Mouse (Mus musculus): Measurements from ENCODE around the gene Cldn4. TPM values are rescaled to one million over a fixed set of nuclear protein-coding genes. Genes with fewer than 3 reads are reported as not detected.
"Not testable (repeated sequence)": the region's sequence is repeated elsewhere in the genome, so short reads cannot be mapped to it uniquely, and the experiment has no call there.

The Cldn4 gene
- polyA plus RNA-seq, 1 experiment from 2014 or later = 0.85 TPM

- no peak for ATAC-seq (ENCODE audit: insufficient number of reproducible peaks, insufficient read depth, low FRiP score, low read depth)
- Histone ChIP-seq H3K4me3 (ENCODE audit: control insufficient read depth in 1 of 2, insufficient read depth in 1 of 2, low read depth in 1 of 2, low read length in 2 of 2) (no peak overlapping the region), H3K4me1 (ENCODE audit: control insufficient read depth in 2 of 2, insufficient read depth in 2 of 2, low read length in 2 of 2) (no peaks in the 10 kb centered on the region), H3K27me3 (ENCODE audit: control insufficient read depth, insufficient read depth, low read length) (no peaks in the 10 kb centered on the region), H3K36me3 (ENCODE audit: control insufficient read depth, insufficient read depth, low read length) (0 out of 2 replicates have a peak, but pooled peaks cover 3% of the 10 kb centered on the region), H3K9me3 (ENCODE audit: control insufficient read depth, low read length) (no peaks in the 10 kb centered on the region), H3K4me2 (ENCODE audit: low read length) (no peak overlapping the region), H3K27ac (replicated peaks in 1 of 2; ENCODE audit: control insufficient read depth in 1 of 2, insufficient read depth in 1 of 2, low read depth in 2 of 2, low read length in 2 of 2) (no peak overlapping the region), H3K9ac (ENCODE audit: low read length) (no peak overlapping the region)
- WGBS = 67% methylated on average over 3 of the region's 3 CpGs
Measured at GRCm38 (mm10) chr5:134939069-134939468, 7.7 kb downstream of the Cldn4 start.

GRCm38 (mm10) chr5:134936626-134937185, 10.0 kb downstream of the Cldn4 start:
- Histone ChIP-seq H3K27ac (replicated peaks in 1 of 2; ENCODE audit: control insufficient read depth in 1 of 2, insufficient read depth in 1 of 2, low read depth in 2 of 2, low read length in 2 of 2) (no peak overlapping the region), H3K27me3 (ENCODE audit: control insufficient read depth, insufficient read depth, low read length) (no peaks in the 10 kb centered on the region), H3K4me1 (ENCODE audit: control insufficient read depth in 2 of 2, insufficient read depth in 2 of 2, low read length in 2 of 2) (peaks cover 2 to 3% of the 10 kb centered on the region in 2 experiments; a peak in 1 of 4 replicates), H3K4me2 (ENCODE audit: low read length) (no peak overlapping the region), H3K36me3 (ENCODE audit: control insufficient read depth, insufficient read depth, low read length) (0 out of 2 replicates have a peak, but pooled peaks cover 3% of the 10 kb centered on the region), H3K9ac (ENCODE audit: low read length) (no peak overlapping the region), H3K9me3 (ENCODE audit: control insufficient read depth, low read length) (no peaks in the 10 kb centered on the region), H3K4me3 (ENCODE audit: control insufficient read depth in 1 of 2, insufficient read depth in 1 of 2, low read depth in 1 of 2, low read length in 2 of 2) (no peak overlapping the region)
- 82% methylated on average over 6 of the region's 6 CpGs for WGBS
- ATAC-seq (ENCODE audit: insufficient number of reproducible peaks, insufficient read depth, low FRiP score, low read depth) = no peak

- ATAC-seq (ENCODE audit: insufficient number of reproducible peaks, insufficient read depth, low FRiP score, low read depth) = no peak
- WGBS = 85% methylated on average over 6 of the region's 6 CpGs
- Histone ChIP-seq H3K36me3 (ENCODE audit: control insufficient read depth, insufficient read depth, low read length) (0 out of 2 replicates have a peak, but pooled peaks cover 3% of the 10 kb centered on the region), H3K9me3 (ENCODE audit: control insufficient read depth, low read length) (no peaks in the 10 kb centered on the region), H3K27me3 (ENCODE audit: control insufficient read depth, insufficient read depth, low read length) (no peaks in the 10 kb centered on the region), H3K27ac (replicated peaks in 1 of 2; ENCODE audit: control insufficient read depth in 1 of 2, insufficient read depth in 1 of 2, low read depth in 2 of 2, low read length in 2 of 2) (no peak overlapping the region), H3K4me1 (ENCODE audit: control insufficient read depth in 2 of 2, insufficient read depth in 2 of 2, low read length in 2 of 2) (peaks cover 2 to 3% of the 10 kb centered on the region in 2 experiments; a peak in 1 of 4 replicates), H3K9ac (ENCODE audit: low read length) (no peak overlapping the region), H3K4me3 (ENCODE audit: control insufficient read depth in 1 of 2, insufficient read depth in 1 of 2, low read depth in 1 of 2, low read length in 2 of 2) (no peak overlapping the region), H3K4me2 (ENCODE audit: low read length) (no peak overlapping the region)
Measured at GRCm38 (mm10) chr5:134936051-134936450, 10.7 kb downstream of the Cldn4 start.

GRCm38 (mm10) chr5:134934666-134935065, 12.1 kb downstream of the Cldn4 start:
- WGBS = 80% methylated on average over 3 of the region's 3 CpGs
- H3K4me3 ChIP-seq (ENCODE audit: control insufficient read depth in 1 of 2, insufficient read depth in 1 of 2, low read depth in 1 of 2, low read length in 2 of 2) = no peak overlapping the region
- H3K27ac ChIP-seq (replicated peaks in 1 of 2; ENCODE audit: control insufficient read depth in 1 of 2, insufficient read depth in 1 of 2, low read depth in 2 of 2, low read length in 2 of 2) = no peak overlapping the region
- H3K4me2 ChIP-seq (ENCODE audit: low read length) = no peak overlapping the region
- no peaks in the 10 kb centered on the region for H3K27me3 ChIP-seq (ENCODE audit: control insufficient read depth, insufficient read depth, low read length)
- H3K4me1 ChIP-seq (ENCODE audit: control insufficient read depth in 2 of 2, insufficient read depth in 2 of 2, low read length in 2 of 2) = peaks cover 2 to 3% of the 10 kb centered on the region in 2 experiments; a peak in 1 of 4 replicates
- no peak for ATAC-seq (ENCODE audit: insufficient number of reproducible peaks, insufficient read depth, low FRiP score, low read depth)
- 0 out of 2 replicates have a peak, but pooled peaks cover 3% of the 10 kb centered on the region for H3K36me3 ChIP-seq (ENCODE audit: control insufficient read depth, insufficient read depth, low read length)
- no peaks in the 10 kb centered on the region for H3K9me3 ChIP-seq (ENCODE audit: control insufficient read depth, low read length)
- no peak overlapping the region for H3K9ac ChIP-seq (ENCODE audit: low read length)

- not testable (repeated sequence) for H3K4me3 ChIP-seq (ENCODE audit: control insufficient read depth in 1 of 2, insufficient read depth in 1 of 2, low read depth in 1 of 2, low read length in 2 of 2); ATAC-seq (ENCODE audit: insufficient number of reproducible peaks, insufficient read depth, low FRiP score, low read depth); H3K27ac ChIP-seq (replicated peaks in 1 of 2; ENCODE audit: control insufficient read depth in 1 of 2, insufficient read depth in 1 of 2, low read depth in 2 of 2, low read length in 2 of 2); H3K36me3 ChIP-seq (ENCODE audit: control insufficient read depth, insufficient read depth, low read length); H3K9ac ChIP-seq (ENCODE audit: low read length); H3K27me3 ChIP-seq (ENCODE audit: control insufficient read depth, insufficient read depth, low read length); H3K4me1 ChIP-seq (ENCODE audit: control insufficient read depth in 2 of 2, insufficient read depth in 2 of 2, low read length in 2 of 2); H3K4me2 ChIP-seq (ENCODE audit: low read length); H3K9me3 ChIP-seq (ENCODE audit: control insufficient read depth, low read length)
- 87% methylated on average over 5 of the region's 5 CpGs for WGBS
Measured at GRCm38 (mm10) chr5:134933686-134934085, 13.0 kb downstream of the Cldn4 start.

GRCm38 (mm10) chr5:134933281-134933680, 13.5 kb downstream of the Cldn4 start:
- no peaks in the 10 kb centered on the region for H3K27me3 ChIP-seq (ENCODE audit: control insufficient read depth, insufficient read depth, low read length)
- WGBS = 80% methylated on average over 8 of the region's 8 CpGs
- H3K4me3 ChIP-seq (ENCODE audit: control insufficient read depth in 1 of 2, insufficient read depth in 1 of 2, low read depth in 1 of 2, low read length in 2 of 2) = no peak overlapping the region
- no peaks in the 10 kb centered on the region for H3K9me3 ChIP-seq (ENCODE audit: control insufficient read depth, low read length)
- peaks cover 2 to 3% of the 10 kb centered on the region in 2 experiments; a peak in 1 of 4 replicates for H3K4me1 ChIP-seq (ENCODE audit: control insufficient read depth in 2 of 2, insufficient read depth in 2 of 2, low read length in 2 of 2)
- H3K4me2 ChIP-seq (ENCODE audit: low read length) = no peak overlapping the region
- H3K27ac ChIP-seq (replicated peaks in 1 of 2; ENCODE audit: control insufficient read depth in 1 of 2, insufficient read depth in 1 of 2, low read depth in 2 of 2, low read length in 2 of 2) = no peak overlapping the region
- 0 out of 2 replicates have a peak, but pooled peaks cover 3% of the 10 kb centered on the region for H3K36me3 ChIP-seq (ENCODE audit: control insufficient read depth, insufficient read depth, low read length)
- no peak overlapping the region for H3K9ac ChIP-seq (ENCODE audit: low read length)
- no peak for ATAC-seq (ENCODE audit: insufficient number of reproducible peaks, insufficient read depth, low FRiP score, low read depth)

- Histone ChIP-seq H3K9ac (ENCODE audit: low read length) (peak overlapping the region; percentile 73), H3K27me3 (ENCODE audit: control insufficient read depth, insufficient read depth, low read length) (no peaks in the 10 kb centered on the region), H3K27ac (replicated peaks in 1 of 2; ENCODE audit: control insufficient read depth in 1 of 2, insufficient read depth in 1 of 2, low read depth in 2 of 2, low read length in 2 of 2) (peak overlapping the region in 1 of 2 experiments; percentile 45; a peak in 1 of 4 replicates), H3K9me3 (ENCODE audit: control insufficient read depth, low read length) (no peaks in the 10 kb centered on the region), H3K4me1 (ENCODE audit: control insufficient read depth in 2 of 2, insufficient read depth in 2 of 2, low read length in 2 of 2) (peaks cover 2 to 3% of the 10 kb centered on the region in 2 experiments; a peak in 1 of 4 replicates), H3K36me3 (ENCODE audit: control insufficient read depth, insufficient read depth, low read length) (0 out of 2 replicates have a peak, but pooled peaks cover 3% of the 10 kb centered on the region), H3K4me3 (ENCODE audit: control insufficient read depth in 1 of 2, insufficient read depth in 1 of 2, low read depth in 1 of 2, low read length in 2 of 2) (peak overlapping the region; percentile 65 to 66), H3K4me2 (ENCODE audit: low read length) (peak overlapping the region; percentile 98)
- 45% methylated on average over 9 of the region's 9 CpGs for WGBS
- ATAC-seq (ENCODE audit: insufficient number of reproducible peaks, insufficient read depth, low FRiP score, low read depth) = no peak; the same call in 1 of the 2 replicates
Measured at GRCm38 (mm10) chr5:134932903-134933276, 13.8 kb downstream of the Cldn4 start.

All from heart, embryonic 14.5 days (tissue).